Mouse (Mus musculus): Measurements from ENCODE around the gene Gpr35.

The Gpr35 gene

DNA sequence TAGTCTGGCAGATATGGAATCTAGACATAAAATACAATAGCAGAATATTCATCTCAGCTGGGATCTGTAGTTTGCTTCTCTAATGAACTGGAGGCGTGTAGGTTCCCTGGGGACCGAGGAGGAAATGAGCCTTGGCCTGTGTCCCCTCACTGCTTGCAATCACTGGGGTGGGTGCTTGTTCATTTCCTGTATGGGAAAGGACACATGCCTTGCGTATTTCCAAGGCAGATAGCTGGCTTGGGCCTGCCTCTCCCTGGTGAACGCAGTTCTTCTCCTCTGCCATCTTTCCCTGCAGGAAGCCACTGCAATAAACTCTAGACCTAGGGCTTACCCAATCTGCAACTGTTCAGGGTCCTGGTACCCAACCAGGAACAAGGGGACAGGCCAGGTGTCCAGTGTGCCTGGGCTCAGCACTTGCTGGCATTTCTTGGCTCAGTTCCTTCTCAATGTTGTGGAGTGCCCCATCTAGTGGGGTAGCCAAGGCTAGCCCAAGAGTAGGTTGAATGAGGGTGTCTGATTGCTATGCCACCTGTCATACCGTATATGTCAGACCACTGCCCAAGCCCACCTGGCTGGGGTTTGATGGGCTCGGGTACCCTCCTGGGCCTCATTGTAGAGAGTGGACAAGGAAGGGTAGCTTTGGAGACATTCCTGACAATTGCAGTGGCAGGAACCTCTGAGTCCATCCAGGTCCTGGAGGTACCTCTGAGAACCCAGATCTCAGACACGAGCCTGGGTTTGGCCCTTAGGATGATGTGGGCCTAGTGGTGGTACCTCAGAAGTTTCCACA lies 30.6 kb downstream of the Gpr35 start:
- no peak for DNase-seq (ENCODE audit: low spot score in 2 of 2)

DNA sequence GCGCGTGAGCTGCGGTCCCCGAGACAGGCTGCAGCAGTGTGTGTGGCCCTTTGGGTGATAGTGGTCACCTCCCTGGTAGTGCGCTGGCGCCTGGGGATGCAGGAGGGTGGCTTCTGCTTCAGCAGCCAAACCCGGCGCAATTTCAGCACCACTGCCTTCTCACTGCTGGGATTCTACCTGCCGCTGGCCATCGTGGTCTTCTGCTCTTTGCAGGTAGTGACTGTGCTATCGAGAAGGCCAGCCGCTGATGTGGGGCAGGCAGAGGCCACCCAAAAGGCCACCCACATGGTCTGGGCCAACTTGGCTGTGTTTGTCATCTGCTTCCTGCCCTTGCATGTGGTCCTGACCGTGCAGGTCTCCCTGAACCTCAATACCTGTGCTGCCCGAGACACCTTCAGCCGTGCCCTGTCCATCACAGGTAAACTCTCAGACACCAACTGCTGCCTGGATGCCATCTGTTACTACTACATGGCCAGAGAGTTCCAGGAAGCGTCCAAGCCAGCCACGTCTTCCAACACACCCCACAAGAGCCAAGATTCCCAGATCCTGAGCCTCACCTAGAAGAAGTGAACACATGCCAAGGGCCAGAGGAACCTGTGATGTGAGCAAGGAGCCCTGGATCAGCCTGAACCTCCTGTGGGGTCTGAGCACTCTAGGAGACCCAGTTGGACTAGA lies 32.4 kb downstream of the Gpr35 start:
- DNase-seq (ENCODE audit: low spot score in 2 of 2): no peak

DNA sequence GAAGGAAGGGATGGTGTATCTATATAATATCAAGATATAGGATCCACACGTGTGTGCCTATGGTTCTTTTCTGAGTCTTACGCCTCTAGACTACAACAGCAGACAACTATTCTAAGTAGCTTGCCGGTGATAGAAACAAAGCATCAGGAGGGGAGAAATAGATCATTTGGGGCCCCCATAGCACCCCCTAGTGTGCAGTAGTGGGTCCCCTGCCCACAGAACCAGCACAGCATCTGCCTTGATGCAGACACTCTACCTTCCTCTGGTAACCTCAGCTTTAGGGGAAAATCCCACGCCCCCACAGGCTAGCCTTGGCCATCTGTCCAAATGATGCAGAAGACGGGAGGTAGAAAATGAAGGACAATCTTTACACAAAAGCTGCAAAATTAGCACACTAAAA lies 34.3 kb downstream of the Gpr35 start:
- no peak for DNase-seq (ENCODE audit: low spot score in 2 of 2)

DNA sequence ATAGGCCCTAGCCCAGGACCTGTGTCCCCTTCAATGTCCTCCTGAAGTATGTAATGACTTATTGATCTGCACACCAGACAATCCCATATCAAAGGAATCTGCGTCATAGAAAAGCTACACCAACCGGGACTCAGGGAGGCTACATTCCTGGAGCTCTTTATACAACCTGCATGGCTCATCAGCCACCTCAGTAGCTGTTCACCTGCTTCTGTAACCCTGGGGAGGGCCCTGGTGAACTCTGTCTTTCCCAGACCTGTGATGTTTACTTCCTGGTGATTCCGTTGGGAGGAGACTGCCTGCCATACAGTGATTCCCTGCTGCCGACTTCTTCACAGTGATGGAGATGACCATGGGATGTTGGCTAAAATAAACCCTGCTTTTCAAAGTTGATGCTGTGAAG lies 38.2 kb downstream of the Gpr35 start:
- no peak for DNase-seq (ENCODE audit: low spot score in 2 of 2)

GRCm38 (mm10) chr1:92989891-92990290 lies 39.2 kb downstream of the Gpr35 start:
- DNase-seq (ENCODE audit: low spot score in 2 of 2): no peak

- no peak for DNase-seq (ENCODE audit: low spot score in 2 of 2)
Observed at GRCm38 (mm10) chr1:92992214-92992855, 41.7 kb downstream of the Gpr35 start.

GRCm38 (mm10) chr1:92992880-92993279 lies 42.2 kb downstream of the Gpr35 start:
- DNase-seq (ENCODE audit: low spot score in 2 of 2): no peak

GRCm38 (mm10) chr1:93006061-93006460 lies 55.4 kb downstream of the Gpr35 start, which contains the start of gene Aqp12:
Gene Aqp12 (plus strand): TSS chr1:93006334.
- DNase-seq (ENCODE audit: low spot score in 2 of 2): no peak

DNA sequence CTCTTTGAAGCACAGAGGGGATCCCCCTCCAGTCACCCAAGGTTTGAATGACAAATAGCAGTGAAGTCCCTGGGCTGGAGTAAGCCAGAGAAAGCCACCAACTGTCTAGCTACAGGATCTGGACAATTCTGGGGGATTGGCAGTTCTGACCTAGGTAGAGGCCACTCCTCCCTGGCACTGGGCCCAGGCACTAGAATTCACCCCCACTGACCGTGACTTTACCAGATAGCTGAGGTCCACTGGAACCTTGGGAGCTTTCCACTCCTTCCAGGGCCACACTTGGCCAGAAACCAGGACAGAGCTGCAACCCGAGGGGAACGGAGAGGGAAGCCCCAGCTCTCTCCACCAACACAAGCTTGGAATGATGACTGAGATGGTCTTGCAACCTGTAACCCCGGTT lies 58.5 kb downstream of the Gpr35 start:
- DNase-seq (ENCODE audit: low spot score in 2 of 2): no peak

DNA sequence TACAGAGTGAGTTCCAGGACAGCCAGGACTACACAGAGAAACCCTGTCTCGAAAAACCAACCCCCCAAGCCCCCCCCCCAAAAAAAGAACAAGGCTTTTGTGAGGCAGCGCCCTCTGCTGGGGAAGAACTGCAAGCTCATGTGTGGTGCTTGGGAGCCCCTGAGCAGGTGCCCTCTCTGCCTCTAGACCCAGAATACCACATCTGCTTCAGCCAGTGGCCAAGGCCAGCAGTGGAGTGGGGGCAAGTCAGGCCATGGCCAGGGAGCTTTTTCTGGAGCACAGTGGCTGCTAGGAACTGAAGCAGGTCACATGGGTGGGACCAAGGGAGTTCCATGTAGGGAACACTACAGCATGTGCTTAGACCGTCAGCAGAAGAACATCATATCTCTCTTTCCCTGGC lies 60.1 kb downstream of the Gpr35 start:
- DNase-seq (ENCODE audit: low spot score in 2 of 2): no peak

- no peak for DNase-seq (ENCODE audit: low spot score in 2 of 2)
Observed at GRCm38 (mm10) chr1:93012103-93012585, 61.5 kb downstream of the Gpr35 start.

- DNase-seq (ENCODE audit: low spot score in 2 of 2): no peak
Observed at GRCm38 (mm10) chr1:93013367-93013766, 62.7 kb downstream of the Gpr35 start.

GRCm38 (mm10) chr1:93014460-93014859 lies 63.8 kb downstream of the Gpr35 start:
- peak; percentile 44 to 51 for DNase-seq (ENCODE audit: low spot score in 2 of 2)

DNA sequence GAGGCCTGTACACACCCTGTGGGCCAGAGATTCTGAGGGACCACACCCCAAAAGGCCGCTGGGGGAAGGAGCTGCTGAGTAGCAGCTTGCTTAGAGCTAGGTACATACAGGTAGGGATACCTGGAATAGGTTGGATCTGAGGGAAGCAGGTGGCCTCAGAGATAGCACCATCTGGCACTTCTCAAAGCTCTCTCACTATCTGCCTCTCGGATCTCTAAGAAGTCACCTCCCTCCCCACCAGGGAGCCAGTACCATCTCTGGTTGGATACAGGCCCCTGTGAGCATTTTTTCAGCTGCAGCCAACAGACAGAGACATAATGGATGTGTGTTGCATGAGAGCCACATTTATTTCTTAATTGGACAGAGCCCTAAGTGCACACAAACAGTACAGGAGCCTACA lies 64.5 kb downstream of the Gpr35 start:
- no peak for DNase-seq (ENCODE audit: low spot score in 2 of 2)

GRCm38 (mm10) chr1:93018716-93019115 lies 68.1 kb downstream of the Gpr35 start:
- no peak for DNase-seq (ENCODE audit: low spot score in 2 of 2)

- DNase-seq (ENCODE audit: low spot score in 2 of 2): no peak
Observed at GRCm38 (mm10) chr1:93020602-93021001, 69.9 kb downstream of the Gpr35 start.

DNA sequence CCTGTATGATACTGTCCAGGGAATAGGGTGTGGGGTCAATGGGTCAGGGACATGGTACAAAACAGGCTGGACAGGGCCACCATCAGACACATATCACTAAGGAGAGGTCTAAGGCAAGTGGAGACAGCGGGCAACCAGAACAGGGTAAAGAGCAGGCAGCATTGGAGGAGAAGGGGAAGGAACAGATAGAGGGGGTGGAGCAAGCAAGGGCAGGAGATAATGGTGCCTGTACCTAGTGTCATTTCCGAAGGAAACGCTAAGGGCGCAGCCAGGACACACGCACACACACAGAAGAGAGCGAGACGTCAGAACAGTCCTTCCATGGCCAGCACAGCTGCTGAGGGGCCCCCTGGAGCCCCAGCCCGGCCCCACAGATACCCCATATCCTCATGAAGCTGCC lies 75.9 kb downstream of the Gpr35 start:
- DNase-seq (ENCODE audit: low spot score in 2 of 2): no peak

DNA sequence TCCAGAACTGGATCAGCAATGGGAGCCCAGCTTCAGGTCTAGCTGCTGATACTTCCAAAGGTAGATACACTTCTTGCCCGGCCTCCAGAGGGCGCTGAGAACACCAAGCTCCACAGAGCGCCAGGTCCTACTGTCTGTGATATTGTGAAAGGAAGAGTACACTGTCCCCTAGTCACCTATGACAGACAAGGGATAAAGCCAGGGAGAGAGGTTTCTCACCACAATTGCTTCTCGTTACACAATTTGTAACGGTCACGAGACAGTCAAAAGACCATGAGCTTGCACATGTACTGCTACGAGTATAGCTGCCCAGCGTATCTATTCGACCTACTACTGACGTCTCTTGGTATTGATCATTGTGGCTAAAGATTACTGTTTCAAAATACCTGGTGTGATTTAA lies 78.7 kb downstream of the Gpr35 start:
- DNase-seq (ENCODE audit: low spot score in 2 of 2): no peak

DNA sequence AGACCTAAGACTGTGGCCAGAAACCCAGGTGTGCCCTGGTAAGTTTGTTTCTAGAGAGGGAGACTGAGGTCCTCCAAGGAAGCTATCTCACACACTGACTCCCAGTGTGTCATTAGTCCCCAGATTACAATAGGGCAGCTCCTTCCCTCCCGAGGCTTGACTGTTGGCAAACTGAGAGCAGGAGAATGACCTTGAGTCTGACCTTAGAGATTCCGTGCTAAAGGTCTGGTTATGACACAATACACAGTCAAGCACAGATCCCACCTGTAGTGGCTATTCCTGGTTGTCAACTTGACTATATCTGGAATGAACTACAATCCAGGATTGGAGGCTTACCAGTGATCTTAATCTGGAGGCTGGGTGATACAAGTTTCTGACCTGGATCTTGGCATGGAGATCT lies 79.4 kb downstream of the Gpr35 start:
- DNase-seq (ENCODE audit: low spot score in 2 of 2): no peak

- no peak for DNase-seq (ENCODE audit: low spot score in 2 of 2)
Observed at GRCm38 (mm10) chr1:93031199-93031598, 80.5 kb downstream of the Gpr35 start.

DNA sequence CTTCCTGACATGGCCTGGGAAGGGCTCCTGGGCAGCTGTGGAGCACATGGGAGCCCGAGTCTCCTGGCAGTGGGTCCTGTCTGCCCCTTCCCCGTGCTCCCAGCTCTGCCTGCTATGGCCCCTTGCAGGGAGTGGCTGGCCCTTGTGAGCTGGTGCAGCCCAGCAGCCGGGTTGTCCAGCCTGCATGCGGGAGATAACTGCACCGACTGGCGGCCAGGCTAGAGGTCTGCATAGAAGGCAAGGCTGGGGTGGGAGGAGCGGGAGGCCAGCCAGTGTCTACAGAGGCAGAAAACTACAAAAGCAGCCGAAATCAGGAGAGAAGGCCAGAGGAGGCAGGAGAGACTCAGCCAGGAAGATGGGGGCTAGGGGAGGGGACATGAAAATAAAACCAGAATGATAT lies 83.3 kb downstream of the Gpr35 start:
- no peak for DNase-seq (ENCODE audit: low spot score in 2 of 2)

GRCm38 (mm10) chr1:93035981-93036380 lies 85.3 kb downstream of the Gpr35 start:
- DNase-seq (ENCODE audit: low spot score in 2 of 2): no peak

All from natural killer cell, adult 2 months (primary cell).